Mouse (Mus musculus): Measurements from ENCODE around the gene Slmap. TPM values are rescaled to one million over a fixed set of nuclear protein-coding genes. Genes with fewer than 3 reads are reported as not detected.

The Slmap gene
- total and polyA plus RNA-seq, 3 experiments: 19.0 to 61.0 (median 51.0) TPM

DNA sequence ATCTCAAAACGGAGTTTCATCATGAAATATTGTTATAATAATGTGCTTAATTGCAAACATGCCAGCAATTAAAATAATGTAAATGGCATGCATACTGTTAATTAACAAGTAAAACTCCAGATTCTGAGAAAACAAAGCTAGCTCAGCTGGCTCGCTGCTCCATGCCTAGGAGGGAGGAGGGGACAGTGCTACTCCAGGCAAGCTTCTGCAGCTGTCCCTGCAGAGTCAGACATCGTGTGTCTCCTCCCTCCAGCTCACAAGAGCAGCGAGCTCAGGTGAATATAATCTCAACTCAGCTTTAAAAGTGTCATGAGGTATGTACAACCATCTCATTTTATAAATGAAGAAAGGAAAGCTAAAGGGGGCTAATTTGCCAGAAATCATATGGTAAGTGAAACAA, 86.2 kb downstream of the Slmap start:
- Histone ChIP-seq H3K9ac (ENCODE audit: insufficient read depth, low read depth) (no peak overlapping the region), H3K27me3 (replicated peaks) (no peaks in the 10 kb centered on the region), H3K4me2 (ENCODE audit: insufficient read depth, low read depth, poor library complexity, severe bottlenecking) (no peak overlapping the region), H3K27ac (ENCODE audit: insufficient read depth, low read depth) (no peak overlapping the region), H3K79me2 (replicated peaks; ENCODE audit: control insufficient read depth, extremely low read depth, insufficient read depth, poor library complexity, severe bottlenecking) (no peaks in the 10 kb centered on the region), H3K36me3 (replicated peaks in 1 of 2; ENCODE audit: control insufficient read depth in 1 of 2, insufficient read depth in 1 of 2, low read length in 1 of 2) (peaks cover 6 to 55% of the 10 kb centered on the region in 2 experiments), H3K9me3 (replicated peaks; ENCODE audit: low read length) (no peaks in the 10 kb centered on the region), H3K4me1 (ENCODE audit: control insufficient read depth in 1 of 2, insufficient read depth in 2 of 2) (no peaks in the 10 kb centered on the region), H3K4me3 (replicated peaks in 1 of 3; ENCODE audit: low read depth in 2 of 3, low read length in 2 of 3, poor library complexity in 1 of 3) (no peak overlapping the region)
- TF ChIP-seq JUND (conservative IDR thresholded peaks at IDR 0.05; ENCODE audit: low read depth, low read length): no peak
- TF ChIP-seq IRF4 (IDR thresholded peaks at IDR 0.05; ENCODE audit: low read depth, low read length): no peak
- TF ChIP-seq CHD1 (IDR thresholded peaks at IDR 0.05; ENCODE audit: low read depth, low read length): no peak
- TF ChIP-seq SMC3 (IDR thresholded peaks at IDR 0.05; ENCODE audit: low read depth, low read length): no peak
- TF ChIP-seq TCF12 (IDR thresholded peaks at IDR 0.05; ENCODE audit: low read depth, low read length): no peak
- TF ChIP-seq ZMIZ1 (IDR thresholded peaks at IDR 0.05; ENCODE audit: low read depth, low read length): no peak
- no peak for TF ChIP-seq MAZ (IDR thresholded peaks at IDR 0.05; ENCODE audit: low read depth, low read length)
- TF ChIP-seq ZNF384 (IDR thresholded peaks at IDR 0.05; ENCODE audit: low read depth, low read length): no peak
- no peak for TF ChIP-seq NRF1 (IDR thresholded peaks at IDR 0.05; ENCODE audit: low read depth, low read length)
- no peak for TF ChIP-seq KAT2A (IDR thresholded peaks at IDR 0.05; ENCODE audit: insufficient replicate concordance, low read length)
- TF ChIP-seq CTCF (conservative IDR thresholded peaks at IDR 0.05 in 1 of 2, IDR thresholded peaks at IDR 0.05 in 1 of 2; ENCODE audit: low read depth in 2 of 2, low read length in 2 of 2): no peak
- TF ChIP-seq MEF2A (IDR thresholded peaks at IDR 0.05; ENCODE audit: borderline replicate concordance, low read depth, low read length): no peak
- TF ChIP-seq NELFE (IDR thresholded peaks at IDR 0.05; ENCODE audit: low read depth, low read length): no peak
- TF ChIP-seq MAFK (IDR thresholded peaks at IDR 0.05; ENCODE audit: insufficient replicate concordance, low read length): no peak
- TF ChIP-seq MXI1 (IDR thresholded peaks at IDR 0.05; ENCODE audit: low read depth, low read length): no peak
- TF ChIP-seq USF2 (conservative IDR thresholded peaks at IDR 0.05; ENCODE audit: low read depth, low read length): no peak
- dilution Hi-C loops (cut with MboI; ENCODE audit: extremely low pct_ligation_motif_present, extremely low pct_unique_long_range_greater_than_20kb, low sequenced_read_pairs) (no loop called here), in situ Hi-C loops (cut with MboI; ENCODE audit: low pct_ligation_motif_present, low pct_unique_long_range_greater_than_20kb, low sequenced_read_pairs) (no loop called here)
- DNase-seq (ENCODE audit: extremely low read depth): no peak

DNA sequence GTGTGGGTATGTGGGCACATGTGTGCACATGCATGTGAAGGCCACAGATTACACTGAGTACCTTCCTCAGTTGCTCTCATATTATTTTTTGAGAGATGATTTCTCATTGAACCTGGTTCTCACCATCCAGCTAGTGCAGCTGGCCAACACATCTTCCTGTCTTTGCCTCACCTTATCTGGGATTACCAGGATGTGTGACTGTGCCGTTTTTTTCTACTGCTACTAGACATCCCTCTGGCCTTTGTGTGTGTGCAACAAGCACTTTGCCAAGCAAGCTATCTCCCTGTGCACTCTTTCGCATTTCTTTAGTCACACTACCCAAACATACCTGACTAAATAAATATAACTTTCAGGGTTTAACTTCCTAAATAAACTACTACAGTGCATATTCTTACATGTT, 87.5 kb downstream of the Slmap start:
- Histone ChIP-seq H3K36me3 (replicated peaks in 1 of 2; ENCODE audit: control insufficient read depth in 1 of 2, insufficient read depth in 1 of 2, low read length in 1 of 2) (peaks cover 6 to 53% of the 10 kb centered on the region in 2 experiments), H3K27ac (ENCODE audit: insufficient read depth, low read depth) (no peak overlapping the region), H3K79me2 (replicated peaks; ENCODE audit: control insufficient read depth, extremely low read depth, insufficient read depth, poor library complexity, severe bottlenecking) (no peaks in the 10 kb centered on the region), H3K27me3 (replicated peaks) (no peaks in the 10 kb centered on the region), H3K9ac (ENCODE audit: insufficient read depth, low read depth) (no peak overlapping the region), H3K4me2 (ENCODE audit: insufficient read depth, low read depth, poor library complexity, severe bottlenecking) (no peak overlapping the region), H3K9me3 (replicated peaks; ENCODE audit: low read length) (no peaks in the 10 kb centered on the region), H3K4me1 (ENCODE audit: control insufficient read depth in 1 of 2, insufficient read depth in 2 of 2) (0 out of 4 replicates have a peak, but pooled peaks cover 0 to 5% of the 10 kb centered on the region in 2 experiments), H3K4me3 (replicated peaks in 1 of 3; ENCODE audit: low read depth in 2 of 3, low read length in 2 of 3, poor library complexity in 1 of 3) (no peak overlapping the region)
- in situ Hi-C loops (cut with MboI; ENCODE audit: low pct_ligation_motif_present, low pct_unique_long_range_greater_than_20kb, low sequenced_read_pairs) (no loop called here), dilution Hi-C loops (cut with MboI; ENCODE audit: extremely low pct_ligation_motif_present, extremely low pct_unique_long_range_greater_than_20kb, low sequenced_read_pairs) (no loop called here)
- DNase-seq (ENCODE audit: extremely low read depth): no peak
- TF ChIP-seq NELFE (IDR thresholded peaks at IDR 0.05; ENCODE audit: low read depth, low read length) (no peak), MAX (IDR thresholded peaks at IDR 0.05; ENCODE audit: low read length) (no peak), CHD1 (IDR thresholded peaks at IDR 0.05; ENCODE audit: low read depth, low read length) (no peak), MYC (IDR thresholded peaks at IDR 0.05; ENCODE audit: low read depth, low read length) (no peak), EP300 (IDR thresholded peaks at IDR 0.05; ENCODE audit: low read length) (no peak), NRF1 (IDR thresholded peaks at IDR 0.05; ENCODE audit: low read depth, low read length) (no peak), ZMIZ1 (IDR thresholded peaks at IDR 0.05; ENCODE audit: low read depth, low read length) (no peak), ZKSCAN1 (IDR thresholded peaks at IDR 0.05; ENCODE audit: borderline replicate concordance, low read depth, low read length) (no peak), KAT2A (IDR thresholded peaks at IDR 0.05; ENCODE audit: insufficient replicate concordance, low read length) (no peak), USF1 (IDR thresholded peaks at IDR 0.05; ENCODE audit: low read depth, low read length) (no peak), POLR2AphosphoS2 (IDR thresholded peaks at IDR 0.05; ENCODE audit: low read depth, low read length) (no peak), PAX5 (IDR thresholded peaks at IDR 0.05; ENCODE audit: low read length) (no peak), ETS1 (conservative IDR thresholded peaks at IDR 0.05; ENCODE audit: low read depth, low read length) (no peak), MAFK (IDR thresholded peaks at IDR 0.05; ENCODE audit: insufficient replicate concordance, low read length) (no peak), CHD2 (IDR thresholded peaks at IDR 0.05; ENCODE audit: low read length) (no peak), USF2 (conservative IDR thresholded peaks at IDR 0.05; ENCODE audit: low read depth, low read length) (no peak)
